Mouse (Mus musculus): Measurements from ENCODE around the gene Pcsk2. TPM values are rescaled to one million over a fixed set of nuclear protein-coding genes. Genes with fewer than 3 reads are reported as not detected.

The Pcsk2 gene
- polyA plus RNA-seq, 1 experiment from 2014 or later: not detected

GRCm38 (mm10) chr2:143851354-143852221, 305.6 kb downstream of the Pcsk2 start:
- H3K36me3 ChIP-seq (ENCODE audit: inconsistent target): no peaks in the 10 kb centered on the region
- 75% methylated on average over 12 of the region's 12 CpGs for WGBS (ENCODE audit: missing documents)
- H3K27ac ChIP-seq: no peak overlapping the region
- H3K79me2 ChIP-seq (ENCODE audit: inconsistent target): no peaks in the 10 kb centered on the region
- H3K4me3 ChIP-seq (ENCODE audit: inconsistent target): no peak overlapping the region

GRCm38 (mm10) chr2:143852295-143853275, 306.6 kb downstream of the Pcsk2 start:
- Histone ChIP-seq H3K27ac (no peak overlapping the region), H3K4me3 (ENCODE audit: inconsistent target) (no peak overlapping the region), H3K36me3 (ENCODE audit: inconsistent target) (no peaks in the 10 kb centered on the region), H3K79me2 (ENCODE audit: inconsistent target) (no peaks in the 10 kb centered on the region)
- 72% methylated on average over 18 of the region's 18 CpGs for WGBS (ENCODE audit: missing documents)

- H3K4me3 ChIP-seq (ENCODE audit: inconsistent target): no peak overlapping the region
- 75% methylated on average over 4 of the region's 4 CpGs for WGBS (ENCODE audit: missing documents)
- H3K79me2 ChIP-seq (ENCODE audit: inconsistent target): no peaks in the 10 kb centered on the region
- H3K27ac ChIP-seq: no peak overlapping the region
- H3K36me3 ChIP-seq (ENCODE audit: inconsistent target): no peaks in the 10 kb centered on the region
Measured at GRCm38 (mm10) chr2:143853447-143853846, 307.5 kb downstream of the Pcsk2 start.

GRCm38 (mm10) chr2:143859166-143859565, 313.2 kb downstream of the Pcsk2 start:
- 94% methylated on average over 2 of the region's 2 CpGs for WGBS (ENCODE audit: missing documents)
- H3K27ac ChIP-seq: no peak overlapping the region
- no peaks in the 10 kb centered on the region for H3K79me2 ChIP-seq (ENCODE audit: inconsistent target)
- no peaks in the 10 kb centered on the region for H3K36me3 ChIP-seq (ENCODE audit: inconsistent target)
- no peak overlapping the region for H3K4me3 ChIP-seq (ENCODE audit: inconsistent target)

GRCm38 (mm10) chr2:143862484-143863231, 316.7 kb downstream of the Pcsk2 start, which contains the start of gene Bfsp1:
Gene Bfsp1 (minus strand): TSS chr2:143863173.
- no peak within 1 kb of the TSS for H3K27ac ChIP-seq
- H3K4me3 ChIP-seq (ENCODE audit: inconsistent target): no peak within 1 kb of the TSS
- no peaks in the 10 kb centered on the region for H3K36me3 ChIP-seq (ENCODE audit: inconsistent target)
- H3K79me2 ChIP-seq (ENCODE audit: inconsistent target): no peaks in the 10 kb centered on the region
- WGBS (ENCODE audit: missing documents): 17% methylated on average over 83 of the region's 86 CpGs

GRCm38 (mm10) chr2:143864600-143864999, 318.6 kb downstream of the Pcsk2 start:
- H3K4me3 ChIP-seq (ENCODE audit: inconsistent target): no peak overlapping the region
- WGBS (ENCODE audit: missing documents): 82% methylated on average over 8 of the region's 8 CpGs
- no peaks in the 10 kb centered on the region for H3K36me3 ChIP-seq (ENCODE audit: inconsistent target)
- H3K79me2 ChIP-seq (ENCODE audit: inconsistent target): no peaks in the 10 kb centered on the region
- H3K27ac ChIP-seq: no peak overlapping the region

Measured in macrophage (primary cell).